Mouse (Mus musculus): ENCODE measurements around the gene Mvk. TPM values are rescaled to one million over a fixed set of nuclear protein-coding genes. Genes with fewer than 3 reads are reported as not detected.

The Mvk gene
- polyA plus RNA-seq, 1 experiment: 10.2 TPM

GRCm38 (mm10) chr5:114509461-114509860 lies 65.4 kb downstream of the Mvk start:
- no peaks in the 10 kb centered on the region for H3K36me3 ChIP-seq (ENCODE audit: control insufficient read depth, insufficient read depth, low read length)
- no peak overlapping the region for H3K27ac ChIP-seq (ENCODE audit: control insufficient read depth, insufficient read depth, low read depth, low read length)
- no peak for TF ChIP-seq CTCF (IDR thresholded peaks at IDR 0.05; ENCODE audit: control insufficient read depth, insufficient read depth, insufficient replicate concordance, low read depth, low read length)
- no peak for TF ChIP-seq POLR2A (IDR thresholded peaks at IDR 0.05; ENCODE audit: control insufficient read depth, low read depth, low read length)
- H3K27me3 ChIP-seq (ENCODE audit: control insufficient read depth, insufficient read depth, low read length): no peaks in the 10 kb centered on the region
- H3K4me1 ChIP-seq (ENCODE audit: control insufficient read depth, insufficient read depth, low read length): no peaks in the 10 kb centered on the region
- H3K4me3 ChIP-seq (ENCODE audit: control insufficient read depth, low read depth, low read length): no peak overlapping the region

Other genes with a start within 250 kb of the Mvk start
- gene Foxn4, start 170.5 kb upstream of the Mvk start, polyA plus RNA-seq (2012; rRNA removed): 0.28 and 0.49 TPM in 2 replicates
- gene Myo1h, start 155.1 kb upstream of the Mvk start, polyA plus RNA-seq (2012; rRNA removed): 2.8 and 3.1 TPM in 2 replicates
- gene Kctd10, start 63.8 kb upstream of the Mvk start, polyA plus RNA-seq (2012; rRNA removed): 48.4 and 54.6 TPM in 2 replicates
- 128 and 142 TPM in 2 replicates for gene Ube3b, start 63.7 kb upstream of the Mvk start, polyA plus RNA-seq (2012; rRNA removed)
- 2.5 and 2.9 TPM in 2 replicates for gene Mmab, start 209 bp upstream of the Mvk start, polyA plus RNA-seq (2012; rRNA removed)
- 22.5 and 23.4 TPM in 2 replicates for gene Fam222a, start 123.7 kb downstream of the Mvk start, polyA plus RNA-seq (2012; rRNA removed)
- 0.93 and 1.9 TPM in 2 replicates for gene Trpv4, start 214.2 kb downstream of the Mvk start, polyA plus RNA-seq (2012; rRNA removed)
- 10.5 TPM in 2 replicates for gene Gltp, start 246.7 kb downstream of the Mvk start, polyA plus RNA-seq (2012; rRNA removed)